Mouse (Mus musculus) midbrain, embryonic 11.5 days (tissue): Measurements from ENCODE around the gene Cdc6. TPM values are rescaled to one million over a fixed set of nuclear protein-coding genes. Genes with fewer than 3 reads are reported as not detected.

Source experiments
- ATAC-seq: fragments of 200-750 bp; cut with Nextera tagmentation; 2 replicates; pipeline ENCODE4 v1.8.0; 2017; ENCODE audit warnings: moderate TSS enrichment, moderate library complexity; ENCODE audit not compliant: low FRiP score
- DNase-seq: peaks from one replicate; pipeline ENCODE4 v3.0.0; 2015; ENCODE audit warnings: low spot score; ENCODE audit errors: missing footprints
- H3K27ac ChIP-seq: fragments of 300-500 bp; sonication (generic); 2 replicates; pipeline ENCODE4 v1.5.1; 2014; ENCODE audit warnings: low read depth, low read length
- H3K27me3 ChIP-seq: fragments of 300-500 bp; sonication (generic); 2 replicates; pipeline ENCODE4 v1.6.1; 2014; ENCODE audit warnings: mild to moderate bottlenecking, low read length, moderate library complexity, mixed read lengths; ENCODE audit not compliant: control insufficient read depth, insufficient read depth
- H3K36me3 ChIP-seq: fragments of 300-500 bp; sonication (generic); 2 replicates; pipeline ENCODE4 v1.6.1; 2014; ENCODE audit warnings: mild to moderate bottlenecking, low read length, moderate library complexity, mixed read lengths; ENCODE audit not compliant: control insufficient read depth, insufficient read depth
- H3K4me1 ChIP-seq: fragments of 300-500 bp; sonication (generic); 2 replicates; pipeline ENCODE4 v1.6.1; 2014; ENCODE audit warnings: low read length; ENCODE audit not compliant: control insufficient read depth, insufficient read depth
- H3K4me2 ChIP-seq: fragments of 300-500 bp; sonication (generic); 2 replicates; pipeline ENCODE4 v1.6.1; 2014; ENCODE audit warnings: mild to moderate bottlenecking, moderate library complexity
- H3K4me3 ChIP-seq: fragments of 300-500 bp; sonication (generic); 2 replicates; pipeline ENCODE4 v1.5.1; 2014; ENCODE audit warnings: low read depth, low read length
- H3K9ac ChIP-seq: fragments of 300-500 bp; sonication (generic); 2 replicates; pipeline ENCODE4 v1.6.1; 2014; ENCODE audit warnings: low read length
- H3K9me3 ChIP-seq: fragments of 300-500 bp; sonication (generic); 2 replicates; pipeline ENCODE4 v1.6.1; 2016; ENCODE audit warnings: low read length; ENCODE audit not compliant: control insufficient read depth
- WGBS: fragments of 180-500 bp; shearing (Covaris S2); extraction: QIAGEN DNeasy Blood & Tissue Kit; methylation state at CpG from one replicate; pipeline ENCODE4 v1.1.7; 2014; 5-methylcytosine and 5-hydroxymethylcytosine counted together
- polyA plus RNA-seq: library from polyadenylated mRNA; unstranded; fragments of >200 nt; fragmentation: Nextera tagmentation; extraction: Ambion mirVana; gene quantifications from 2 replicates; pipeline ENCODE4 v1.2.1, GENCODE M21; 2014

Gene Cdc6
- polyA plus RNA-seq, result 44.3 and 45.0 TPM in 2 replicates

- H3K9ac ChIP-seq, result peak within 1 kb of the TSS; percentile 65
- H3K4me1 ChIP-seq, result peaks cover 26% of the 10 kb centered on the region
- H3K4me2 ChIP-seq, result peak within 1 kb of the TSS; percentile 91
- H3K9me3 ChIP-seq, result no peaks in the 10 kb centered on the region
- peaks cover 11% of the 10 kb centered on the region for H3K36me3 ChIP-seq
- ATAC-seq, result peak; percentile 98
- H3K27me3 ChIP-seq, result no peaks in the 10 kb centered on the region
- WGBS, result under 1% methylated on average over 49 of the region's 49 CpGs
- no peak within 1 kb of the TSS for H3K27ac ChIP-seq
- peak within 1 kb of the TSS; percentile 53 for H3K4me3 ChIP-seq
- peak; percentile 98 for DNase-seq
Measured at GRCm38 (mm10) chr11:98907437-98908173, at the start of gene Cdc6. TSS of gene Cdc6 (plus strand) at chr11:98907801.

- Histone ChIP-seq H3K36me3 (no peaks in the 10 kb centered on the region), H3K27me3 (no peaks in the 10 kb centered on the region), H3K4me2 (no peak overlapping the region), H3K4me1 (peaks cover 3% of the 10 kb centered on the region), H3K4me3 (no peak overlapping the region), H3K27ac (no peak overlapping the region), H3K9me3 (no peaks in the 10 kb centered on the region), H3K9ac (no peak overlapping the region)
- peak; percentile 100 for DNase-seq
- WGBS, result 29% methylated on average over 13 of the region's 14 CpGs
- ATAC-seq, result peak; percentile 47; the same call in 1 of the 2 replicates
Measured at GRCm38 (mm10) chr11:98858759-98859731, 48.6 kb upstream of the Cdc6 start.

GRCm38 (mm10) chr11:98863028-98863750, 44.4 kb upstream of the Cdc6 start, which contains the start of gene Wipf2:
TSS of gene Wipf2 (plus strand) at chr11:98863638.
- H3K9me3 ChIP-seq, result no peaks in the 10 kb centered on the region
- peak within 1 kb of the TSS; percentile 87 for H3K27ac ChIP-seq
- peak within 1 kb of the TSS; percentile 80 for H3K4me2 ChIP-seq
- DNase-seq (peak; percentile 99), ATAC-seq (peak; percentile 92)
- no peaks in the 10 kb centered on the region for H3K36me3 ChIP-seq
- peak within 1 kb of the TSS; percentile 65 for H3K4me3 ChIP-seq
- H3K9ac ChIP-seq, result peak within 1 kb of the TSS; percentile 67
- WGBS, result 7% methylated on average over 41 of the region's 41 CpGs
- H3K4me1 ChIP-seq, result peaks cover 10% of the 10 kb centered on the region
- no peaks in the 10 kb centered on the region for H3K27me3 ChIP-seq

GRCm38 (mm10) chr11:98863751-98864429, 43.7 kb upstream of the Cdc6 start:
- H3K4me3 ChIP-seq, result peak overlapping the region; percentile 65
- H3K27ac ChIP-seq, result peak overlapping the region; percentile 87
- DNase-seq (peak; percentile 96), ATAC-seq (peak; percentile 76)
- H3K9ac ChIP-seq, result peak overlapping the region; percentile 67
- H3K27me3 ChIP-seq, result no peaks in the 10 kb centered on the region
- peaks cover 2% of the 10 kb centered on the region; the same call in 1 of the 2 replicates for H3K36me3 ChIP-seq
- peak overlapping the region; percentile 80 for H3K4me2 ChIP-seq
- peaks cover 10% of the 10 kb centered on the region for H3K4me1 ChIP-seq
- under 1% methylated on average over 34 of the region's 39 CpGs for WGBS
- H3K9me3 ChIP-seq, result no peaks in the 10 kb centered on the region

- H3K27me3 ChIP-seq, result no peaks in the 10 kb centered on the region
- no peak overlapping the region for H3K4me3 ChIP-seq
- 55% methylated on average over 12 of the region's 12 CpGs for WGBS
- no peak overlapping the region for H3K27ac ChIP-seq
- peaks cover 10% of the 10 kb centered on the region for H3K4me1 ChIP-seq
- ATAC-seq (no peak), DNase-seq (no peak)
- H3K9ac ChIP-seq, result no peak overlapping the region
- no peak overlapping the region for H3K4me2 ChIP-seq
- H3K9me3 ChIP-seq, result no peaks in the 10 kb centered on the region
- H3K36me3 ChIP-seq, result peaks cover 2% of the 10 kb centered on the region; the same call in 1 of the 2 replicates
Measured at GRCm38 (mm10) chr11:98867293-98867692, 40.3 kb upstream of the Cdc6 start.

- H3K36me3 ChIP-seq, result peaks cover 2% of the 10 kb centered on the region; the same call in 1 of the 2 replicates
- H3K27ac ChIP-seq, result no peak overlapping the region
- no peak overlapping the region for H3K9ac ChIP-seq
- no peak overlapping the region for H3K4me3 ChIP-seq
- no peak for ATAC-seq
- 93% methylated on average over 8 of the region's 8 CpGs for WGBS
- no peak for DNase-seq
- H3K9me3 ChIP-seq, result no peaks in the 10 kb centered on the region
- no peak overlapping the region for H3K4me2 ChIP-seq
- H3K4me1 ChIP-seq, result 0 out of 2 replicates have a peak, but pooled peaks cover 4% of the 10 kb centered on the region
- H3K27me3 ChIP-seq, result no peaks in the 10 kb centered on the region
Measured at GRCm38 (mm10) chr11:98869906-98870305, 37.7 kb upstream of the Cdc6 start.

GRCm38 (mm10) chr11:98870791-98871190, 36.8 kb upstream of the Cdc6 start:
- H3K27ac ChIP-seq, result no peak overlapping the region
- no peak for ATAC-seq

GRCm38 (mm10) chr11:98871416-98871815, 36.2 kb upstream of the Cdc6 start:
- H3K27ac ChIP-seq, result no peak overlapping the region
- H3K9ac ChIP-seq, result no peak overlapping the region
- H3K27me3 ChIP-seq, result no peaks in the 10 kb centered on the region
- WGBS, result 62% methylated on average over 4 of the region's 4 CpGs
- ATAC-seq (no peak), DNase-seq (peak; percentile 67)
- H3K4me3 ChIP-seq, result no peak overlapping the region
- no peaks in the 10 kb centered on the region for H3K9me3 ChIP-seq
- no peak overlapping the region for H3K4me2 ChIP-seq
- peaks cover 2% of the 10 kb centered on the region; the same call in 1 of the 2 replicates for H3K36me3 ChIP-seq
- 0 out of 2 replicates have a peak, but pooled peaks cover 4% of the 10 kb centered on the region for H3K4me1 ChIP-seq

More at GRCm38 (mm10) chr11:98870791-98871190, 36.8 kb upstream of the Cdc6 start:
- H3K9me3 ChIP-seq, result no peaks in the 10 kb centered on the region
- WGBS, result 81% methylated on average over 5 of the region's 5 CpGs
- H3K4me1 ChIP-seq, result 0 out of 2 replicates have a peak, but pooled peaks cover 4% of the 10 kb centered on the region
- H3K36me3 ChIP-seq, result peaks cover 2% of the 10 kb centered on the region; the same call in 1 of the 2 replicates
- DNase-seq, result peak; percentile 77
- no peaks in the 10 kb centered on the region for H3K27me3 ChIP-seq
- no peak overlapping the region for H3K9ac ChIP-seq
- H3K4me2 ChIP-seq, result no peak overlapping the region
- no peak overlapping the region for H3K4me3 ChIP-seq
